Mouse (Mus musculus) C2C12 (cell line): ENCODE measurements around the gene Cog5.

ENCODE experiments used
- CEBPB ChIP-seq: IDR thresholded peaks from one replicate; pipeline ENCODE4 v1.6.1; 2011; ENCODE audit warnings: low read depth, mild to moderate bottlenecking, control low read depth, moderate library complexity
- CTCF ChIP-seq: IDR thresholded peaks from one replicate; pipeline ENCODE4 v1.5.1; 2011; ENCODE audit not compliant: control insufficient read depth, insufficient read depth, insufficient read length
- FOSL1 ChIP-seq: IDR thresholded peaks from one replicate; pipeline ENCODE4 v1.8.0; 2011; ENCODE audit warnings: mild to moderate bottlenecking, low read length; ENCODE audit not compliant: poor library complexity, insufficient read depth, severe bottlenecking
- MAX ChIP-seq: IDR thresholded peaks from one replicate; pipeline ENCODE4 v1.6.1; 2011; ENCODE audit warnings: mild to moderate bottlenecking, control low read depth
- MYOD1 ChIP-seq: IDR thresholded peaks from one replicate; pipeline ENCODE4 v1.6.1; 2011; ENCODE audit warnings: low read depth; ENCODE audit not compliant: control insufficient read depth, insufficient read length
- MYOG ChIP-seq: IDR thresholded peaks from one replicate; pipeline ENCODE4 v1.6.1; 2011; ENCODE audit not compliant: control insufficient read depth, insufficient read length; ENCODE audit errors: extremely low read depth
- USF1 ChIP-seq: IDR thresholded peaks from one replicate; pipeline ENCODE4 v1.6.1; 2011; ENCODE audit warnings: low read depth, mild to moderate bottlenecking, control low read depth, moderate library complexity

DNA sequence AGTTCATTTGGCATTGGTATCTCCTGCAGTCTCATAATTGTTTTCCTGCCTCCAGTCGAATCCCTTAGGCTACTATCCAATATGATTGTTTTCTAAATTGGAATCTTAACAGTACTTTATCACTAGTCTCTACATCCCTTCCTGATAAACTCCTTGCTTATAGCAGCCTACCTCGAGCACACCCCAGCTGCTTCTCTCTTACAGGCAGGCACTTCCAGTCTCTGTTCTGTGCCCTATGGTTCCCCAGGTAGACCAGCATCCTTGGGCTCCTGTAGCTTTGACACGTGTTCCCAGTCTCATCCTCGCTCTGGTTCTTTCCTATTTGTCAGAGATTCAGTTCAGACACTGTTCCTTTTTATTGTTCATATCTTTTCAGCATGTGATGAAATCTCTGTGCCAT lies 229.7 kb downstream of the Cog5 start:
- TF ChIP-seq CTCF, result no peak
- no peak for TF ChIP-seq USF1
- no peak for TF ChIP-seq MYOG
- TF ChIP-seq CEBPB, result no peak
- TF ChIP-seq MAX, result no peak
- TF ChIP-seq FOSL1, result no peak
- TF ChIP-seq MYOD1, result no peak
